Mouse (Mus musculus): ENCODE results near the gene Pir.

GRCm38 (mm10) chrX:164322492-164322891, 53.3 kb downstream of the Pir start:
- TF ChIP-seq MAFK (IDR thresholded peaks at IDR 0.05; ENCODE audit: insufficient read depth, low read depth, low read length) = no peak
- no peak for TF ChIP-seq ZC3H11A (IDR thresholded peaks at IDR 0.05; ENCODE audit: borderline replicate concordance, low read depth, low read length)
- TF ChIP-seq CHD2 (IDR thresholded peaks at IDR 0.05; ENCODE audit: low read depth, low read length) = no peak
- TF ChIP-seq HCFC1 (IDR thresholded peaks at IDR 0.05; ENCODE audit: borderline replicate concordance, insufficient read depth, low read length) = no peak
- TF ChIP-seq ZNF384 (IDR thresholded peaks at IDR 0.05; ENCODE audit: low read depth, low read length) = no peak
